Mouse (Mus musculus) 3134 (cell line): ENCODE data around the gene Plet1.

Experiments
- DNase-seq: peaks from one replicate; pipeline ENCODE4 v3.0.0-alpha.2; 2011; ENCODE audit warnings: low spot score; ENCODE audit not compliant: insufficient read length; ENCODE audit errors: extremely low read depth

Plet1 gene

GRCm38 (mm10) chr9:50494311-50494710 lies at the start of gene Plet1:
Plet1 (plus strand) TSS chr9:50494525.
- no peak for DNase-seq

DNA sequence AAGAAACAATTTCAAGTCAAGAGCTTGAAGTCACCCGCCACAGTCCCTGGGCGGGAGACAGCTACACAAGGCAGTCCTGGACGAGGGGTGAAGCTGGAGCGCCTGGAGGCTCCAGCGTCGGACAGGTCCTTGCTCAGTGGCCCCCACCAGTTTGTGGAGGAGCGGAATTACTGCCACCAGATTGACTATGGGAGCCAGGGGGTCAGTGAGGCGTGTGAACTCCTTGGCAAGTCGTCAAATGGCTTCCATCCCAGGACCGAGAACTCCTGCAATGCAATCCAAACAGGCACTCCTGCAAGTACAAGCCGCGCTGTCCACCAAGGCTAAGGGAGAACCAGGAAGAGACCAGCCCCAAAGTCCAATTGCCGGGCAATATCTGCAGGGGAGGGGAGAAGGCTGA lies 45.3 kb upstream of the Plet1 start:
- no peak for DNase-seq

- no peak for DNase-seq
Observed at GRCm38 (mm10) chr9:50451456-50452218, 42.7 kb upstream of the Plet1 start.

- peak; percentile 34 for DNase-seq
Observed at GRCm38 (mm10) chr9:50452303-50452775, 42.0 kb upstream of the Plet1 start.

DNA sequence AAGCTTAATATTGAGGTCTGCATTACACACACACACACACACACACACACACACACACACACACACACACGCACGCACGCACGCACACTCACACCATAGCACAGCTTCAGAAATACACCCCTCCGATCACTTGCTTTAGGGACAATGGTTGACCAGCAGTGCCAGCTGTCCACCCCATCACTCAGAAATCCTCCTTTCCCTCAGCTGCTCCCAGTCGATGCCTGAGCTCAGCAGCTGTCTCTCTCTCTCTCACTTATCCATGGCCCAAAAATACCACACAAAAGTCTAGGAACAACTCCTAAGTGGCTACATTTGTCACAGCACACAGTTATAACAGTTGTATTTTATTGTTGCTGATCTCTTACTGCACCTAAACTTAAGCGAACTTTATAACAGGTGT lies 36.7 kb upstream of the Plet1 start:
- no peak for DNase-seq

GRCm38 (mm10) chr9:50459537-50459936 lies 34.8 kb upstream of the Plet1 start:
- DNase-seq = no peak

DNA sequence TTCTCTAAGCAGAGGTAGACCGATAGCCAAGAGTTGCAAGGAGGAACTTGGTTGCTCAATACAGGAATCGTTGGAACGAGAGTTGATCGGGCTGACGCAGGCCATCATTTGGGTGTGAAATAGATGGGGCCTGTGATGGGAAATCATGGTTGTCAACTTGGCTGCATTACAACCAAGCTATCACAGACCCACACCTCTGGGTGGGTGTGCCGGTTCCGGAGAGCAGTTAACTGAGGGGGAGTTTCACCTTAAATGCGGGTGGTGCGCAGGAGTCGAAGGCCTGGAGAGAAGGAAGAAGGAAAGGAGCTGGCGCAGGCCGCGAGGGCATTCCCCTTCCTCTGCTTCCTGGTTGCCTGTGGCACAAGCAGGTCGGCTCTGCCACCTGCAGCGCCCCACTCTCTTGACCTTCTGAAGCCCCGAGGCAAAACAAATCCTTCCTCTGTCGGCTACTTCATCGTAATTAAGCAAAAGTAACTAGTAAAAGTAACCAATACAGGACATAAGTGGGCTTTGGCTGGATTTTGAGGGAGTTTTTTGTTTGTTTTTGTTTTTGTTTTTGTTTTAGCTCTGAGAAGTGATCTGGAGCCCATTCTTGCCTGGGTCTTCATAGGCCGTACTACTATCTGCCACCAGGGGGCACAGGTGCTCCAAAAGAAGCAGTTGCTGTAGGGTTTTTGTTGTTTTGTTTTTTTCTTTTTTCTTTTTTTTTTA lies 31.7 kb upstream of the Plet1 start:
- no peak for DNase-seq

DNA sequence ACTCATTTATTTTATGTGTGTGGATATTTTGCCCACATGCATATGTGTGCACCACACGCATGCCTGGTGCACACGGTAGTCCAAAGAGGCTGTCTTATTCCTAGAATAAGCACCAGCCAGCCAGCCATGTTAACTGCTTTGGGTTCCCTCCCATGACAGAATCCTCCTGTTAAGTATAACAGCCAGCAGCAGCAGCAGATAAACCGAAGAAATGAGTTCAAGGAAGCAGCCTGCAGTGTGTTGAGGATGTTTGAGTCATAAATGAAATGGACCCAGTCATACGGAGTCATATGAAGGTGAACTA lies 31.2 kb upstream of the Plet1 start:
- DNase-seq = no peak

DNA sequence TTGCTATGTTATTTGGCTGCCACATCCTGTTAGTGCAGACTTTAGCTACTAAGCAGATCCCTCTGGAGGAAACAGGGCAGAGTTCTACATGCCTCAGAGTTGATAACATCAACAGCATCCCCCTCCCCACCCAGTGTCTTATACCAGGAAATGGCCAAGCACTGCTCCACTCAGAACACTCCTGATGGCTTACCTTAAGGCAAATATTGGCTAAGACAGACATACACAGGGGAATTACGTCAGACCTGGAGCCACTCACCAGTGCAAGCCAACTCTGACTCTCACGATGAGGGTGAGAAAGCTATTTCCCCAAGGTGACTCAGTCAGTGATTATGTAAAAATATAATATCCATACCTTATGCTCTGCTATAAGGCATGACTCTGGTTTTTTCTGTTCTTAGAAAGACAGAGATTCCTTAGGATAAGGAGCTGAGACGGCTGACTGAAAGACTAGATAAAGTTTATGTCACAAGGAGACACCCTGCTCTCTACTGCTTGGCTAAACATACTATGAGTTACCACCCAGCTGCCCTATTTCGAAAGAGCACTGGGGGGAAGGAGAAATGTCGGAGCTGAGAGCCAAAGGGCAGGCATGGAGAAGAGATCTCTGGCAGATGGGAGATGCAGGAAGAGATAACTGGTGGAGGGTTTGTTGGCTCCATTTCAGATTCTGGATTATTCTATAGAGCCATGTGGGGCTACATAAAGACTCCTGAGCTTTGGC lies 23.8 kb upstream of the Plet1 start:
- peak; percentile 36 for DNase-seq

DNA sequence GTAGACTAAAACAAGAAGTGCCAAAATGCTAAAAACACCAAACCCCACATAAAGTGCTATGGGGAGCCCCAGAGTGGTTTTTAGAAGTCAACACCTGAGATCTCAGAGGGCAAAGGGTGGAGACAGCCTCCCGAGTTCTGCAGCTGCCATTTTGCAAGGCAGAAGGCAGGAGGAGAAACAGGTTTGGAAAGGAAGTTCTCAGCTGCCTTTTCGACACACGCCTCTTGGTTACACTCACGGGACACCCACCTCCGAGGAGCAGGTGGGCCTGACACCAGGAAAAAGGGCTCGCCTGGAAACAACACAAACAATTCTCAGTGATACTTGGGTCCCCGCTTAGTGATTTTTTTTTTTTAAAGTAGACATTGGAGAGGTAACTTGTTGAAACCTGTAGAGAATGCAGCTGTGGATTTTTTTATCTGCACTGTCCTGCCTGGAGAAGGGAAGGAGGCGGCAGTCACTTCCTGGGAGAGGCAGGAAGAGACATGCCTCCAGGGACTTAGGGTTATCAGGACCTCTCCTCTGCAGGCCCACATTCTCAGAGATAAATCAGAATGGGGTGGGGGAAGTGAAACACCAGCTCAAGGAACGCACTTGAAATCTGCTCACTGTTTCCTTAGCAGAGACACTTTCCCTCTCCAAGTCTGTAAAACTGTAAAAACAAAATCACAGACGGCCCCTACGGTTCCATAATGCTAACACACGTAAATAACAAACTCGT lies 23.0 kb upstream of the Plet1 start:
- no peak for DNase-seq

GRCm38 (mm10) chr9:50475318-50475717 lies 19.0 kb upstream of the Plet1 start:
- DNase-seq = no peak

DNA sequence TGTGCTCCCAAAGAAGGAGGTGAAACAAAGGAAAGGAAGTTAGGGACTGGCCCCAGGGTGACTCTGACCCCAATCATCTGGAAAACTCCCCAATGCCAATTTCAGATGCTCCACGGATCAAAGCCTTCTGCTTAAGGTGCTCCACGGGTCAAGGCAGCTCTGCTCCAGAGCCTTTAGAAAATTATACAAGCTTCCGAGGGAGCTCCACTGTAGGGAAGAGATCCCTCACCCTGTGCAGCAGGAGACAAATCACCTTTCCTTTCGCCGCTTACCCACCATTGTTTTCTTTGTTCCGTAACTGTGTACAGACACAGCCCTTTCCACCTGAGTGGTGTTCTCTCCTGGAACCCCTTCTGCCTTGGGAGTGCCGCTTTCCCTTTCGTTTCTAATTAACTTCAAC lies 18.6 kb upstream of the Plet1 start:
- no peak for DNase-seq

GRCm38 (mm10) chr9:50476651-50477050 lies 17.7 kb upstream of the Plet1 start:
- peak; percentile 70 for DNase-seq

- DNase-seq = no peak
Observed at GRCm38 (mm10) chr9:50477270-50477669, 17.1 kb upstream of the Plet1 start.

DNA sequence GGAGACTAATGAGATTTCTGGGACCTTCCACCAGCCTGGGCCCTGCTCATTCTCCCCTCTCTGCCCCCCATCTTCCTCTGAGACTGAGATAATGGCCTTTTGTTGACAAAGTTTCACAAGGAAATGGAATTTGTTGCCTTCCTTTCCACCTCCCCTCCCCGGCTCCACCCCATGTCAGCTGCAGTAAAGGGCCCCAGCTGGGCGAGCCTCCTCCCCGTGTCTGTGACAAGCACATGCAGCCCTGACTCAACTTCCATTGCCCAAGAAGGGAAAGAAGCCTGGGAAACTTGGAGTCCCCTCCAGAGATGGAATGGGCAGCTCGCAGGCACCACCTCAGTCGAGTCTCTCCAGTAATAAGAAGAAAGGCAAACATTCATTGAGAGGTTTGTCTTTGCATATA lies 15.5 kb upstream of the Plet1 start:
- peak; percentile 22 for DNase-seq

- no peak for DNase-seq
Observed at GRCm38 (mm10) chr9:50479476-50479875, 14.8 kb upstream of the Plet1 start.

DNA sequence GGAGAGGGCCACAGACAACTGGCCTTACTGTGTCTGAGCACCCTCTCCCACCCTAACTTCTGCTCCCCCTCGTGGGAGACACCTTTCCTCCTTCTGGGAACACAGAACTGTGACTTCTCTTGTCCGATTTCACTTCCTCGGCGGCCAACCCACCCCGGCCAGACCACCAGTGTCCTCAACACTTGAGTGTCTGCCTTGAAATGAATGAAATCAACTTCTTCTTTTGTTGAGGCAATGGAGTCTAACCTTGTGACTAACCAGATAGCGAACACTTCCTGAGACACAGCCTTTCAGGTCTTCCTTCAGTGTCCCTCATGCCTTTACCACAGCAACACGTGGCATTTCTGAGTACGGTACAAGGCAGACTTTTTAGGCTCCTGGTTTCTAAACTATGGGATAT lies 11.6 kb upstream of the Plet1 start:
- no peak for DNase-seq

- DNase-seq = no peak
Observed at GRCm38 (mm10) chr9:50485521-50485920, 8.8 kb upstream of the Plet1 start.

- no peak for DNase-seq
Observed at GRCm38 (mm10) chr9:50490836-50491235, 3.5 kb upstream of the Plet1 start.

DNA sequence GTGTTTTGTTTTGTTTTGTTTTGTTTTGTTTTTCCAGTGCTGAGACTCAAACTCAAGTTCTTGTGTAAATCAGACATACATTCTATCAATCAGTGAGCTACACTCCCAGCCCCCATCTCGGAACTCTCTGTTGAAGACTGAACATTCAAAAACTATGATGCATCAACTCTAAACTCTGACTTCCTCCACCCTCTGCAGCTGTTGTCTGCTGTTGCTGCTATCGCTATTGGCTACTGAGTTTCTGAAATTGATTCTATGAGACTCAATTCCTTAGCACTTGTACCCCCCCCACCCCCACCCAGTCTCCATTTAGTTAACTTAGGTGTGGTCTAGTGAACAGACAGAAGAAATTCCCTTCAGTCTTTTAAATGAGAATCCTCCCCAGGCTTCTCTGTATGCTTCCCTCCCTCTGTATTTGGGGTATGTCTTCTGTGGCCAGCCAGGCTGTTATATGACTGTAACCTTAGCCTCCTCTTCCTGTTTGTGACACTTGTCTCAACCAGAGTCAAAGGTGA lies 2.7 kb upstream of the Plet1 start:
- no peak for DNase-seq

GRCm38 (mm10) chr9:50493777-50494176 lies 548 bp upstream of the Plet1 start:
- DNase-seq = no peak
